Mouse (Mus musculus) lung, postnatal 0 days (tissue): ENCODE measurements around the gene Tmem168. TPM values are rescaled to one million over a fixed set of nuclear protein-coding genes. Genes with fewer than 3 reads are reported as not detected.

ENCODE experiments used
- ATAC-seq: fragments of 200-750 bp; cut with Nextera tagmentation; 2 replicates; pipeline ENCODE4 v1.8.0; 2017; ENCODE audit warnings: moderate library complexity
- DNase-seq: peaks from one replicate; pipeline ENCODE4 v3.0.0-alpha.2; 2016; ENCODE audit warnings: low spot score
- H3K27ac ChIP-seq: fragments of 300-500 bp; sonication (generic); 2 replicates; pipeline ENCODE4 v1.5.1; 2014; ENCODE audit warnings: antibody characterized with exemption, mild to moderate bottlenecking, low read length, mixed read lengths
- H3K27me3 ChIP-seq: fragments of 300-500 bp; sonication (generic); replicated peaks from 2 replicates; pipeline ENCODE4 v1.6.1; 2014; ENCODE audit warnings: low read length, mixed read lengths; ENCODE audit not compliant: insufficient read depth
- H3K36me3 ChIP-seq: fragments of 300-500 bp; sonication (generic); 2 replicates; pipeline ENCODE4 v1.6.1; 2014; ENCODE audit warnings: low read length, mixed read lengths; ENCODE audit not compliant: insufficient read depth
- H3K4me1 ChIP-seq: fragments of 300-500 bp; sonication (generic); 2 replicates; pipeline ENCODE4 v1.6.1; 2014; ENCODE audit warnings: antibody characterized with exemption, low read depth, low read length, mixed read lengths; ENCODE audit not compliant: insufficient read depth
- H3K4me2 ChIP-seq: fragments of 300-500 bp; sonication (generic); replicated peaks from 2 replicates; pipeline ENCODE4 v1.6.1; 2014; ENCODE audit warnings: low read depth, mild to moderate bottlenecking, low read length, moderate library complexity, mixed read lengths
- H3K4me3 ChIP-seq: fragments of 300-500 bp; sonication (generic); 2 replicates; pipeline ENCODE4 v1.5.1; 2014; ENCODE audit warnings: low read depth, low read length
- H3K9ac ChIP-seq: fragments of 300-500 bp; sonication (generic); replicated peaks from 2 replicates; pipeline ENCODE4 v1.6.1; 2014; ENCODE audit warnings: low read depth, mild to moderate bottlenecking
- H3K9me3 ChIP-seq: fragments of 300-500 bp; sonication (generic); 2 replicates; pipeline ENCODE4 v1.6.1; 2016; ENCODE audit warnings: low read length, mixed read lengths
- CTCF ChIP-seq: IDR thresholded peaks from 2 replicates; pipeline ENCODE4 v1.5.1; 2016; ENCODE audit warnings: antibody characterized with exemption, mild to moderate bottlenecking
- EP300 ChIP-seq: IDR thresholded peaks from 2 replicates; pipeline ENCODE4 v1.6.1; 2016; ENCODE audit warnings: antibody characterized with exemption, mild to moderate bottlenecking, control low read depth
- WGBS: fragments of 180-500 bp; shearing (Covaris S2); extraction: QIAGEN DNeasy Blood & Tissue Kit; methylation state at CpG from one replicate; pipeline ENCODE4 v1.1.7; 2014; 5-methylcytosine and 5-hydroxymethylcytosine counted together
- polyA plus RNA-seq: library from polyadenylated mRNA; unstranded; fragments of >200 nt; fragmentation: Nextera tagmentation; extraction: Ambion mirVana; gene quantifications from 2 replicates; pipeline ENCODE4 v1.2.1, GENCODE M21; 2015

The Tmem168 gene
- 29.4 and 36.7 TPM in 2 replicates for polyA plus RNA-seq

GRCm38 (mm10) chr6:13607621-13608493 lies at the start of gene Tmem168:
Tmem168 (minus strand) TSS chr6:13608100.
- H3K27ac ChIP-seq = peak within 1 kb of the TSS; percentile 96
- 4% methylated on average over 71 of the region's 71 CpGs for WGBS
- H3K9me3 ChIP-seq = no peaks in the 10 kb centered on the region
- no peaks in the 10 kb centered on the region for H3K36me3 ChIP-seq
- peak within 1 kb of the TSS; percentile 95 for H3K9ac ChIP-seq
- peak; percentile 92 for DNase-seq
- peak within 1 kb of the TSS; percentile 68 for H3K4me2 ChIP-seq
- ATAC-seq = peak; percentile 96
- H3K4me1 ChIP-seq = peaks cover 4% of the 10 kb centered on the region; the same call in 1 of the 2 replicates
- H3K27me3 ChIP-seq = no peaks in the 10 kb centered on the region
- peak within 1 kb of the TSS; percentile 92 for H3K4me3 ChIP-seq
- TF ChIP-seq CTCF (peak; percentile 26; the same call in 1 of the 2 replicates), EP300 (no peak)

DNA sequence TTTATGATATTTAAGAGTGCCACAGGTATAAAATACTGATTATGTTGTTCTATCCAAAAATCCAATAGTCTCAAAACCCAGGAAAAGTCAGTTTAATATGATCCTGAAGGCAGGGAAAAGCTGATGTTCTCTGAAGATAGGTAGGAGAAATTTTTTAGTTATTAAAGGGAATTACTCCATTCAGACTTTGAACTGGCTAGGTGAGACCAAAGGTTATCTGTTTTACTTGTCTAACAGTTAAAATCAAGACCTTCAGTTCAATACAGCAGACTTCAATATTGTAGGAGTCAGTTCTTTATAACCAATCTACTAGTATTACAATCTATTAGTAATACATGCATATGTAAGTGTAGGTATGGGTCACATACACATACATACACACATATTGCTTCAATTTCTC lies 46.2 kb upstream of the Tmem168 start:
- no peak for TF ChIP-seq CTCF
- no peak for TF ChIP-seq EP300
- Histone ChIP-seq H3K4me3 (no peak overlapping the region), H3K36me3 (no peaks in the 10 kb centered on the region), H3K27ac (no peak overlapping the region), H3K9ac (no peak overlapping the region), H3K4me2 (no peak overlapping the region), H3K9me3 (no peaks in the 10 kb centered on the region), H3K4me1 (no peaks in the 10 kb centered on the region), H3K27me3 (no peaks in the 10 kb centered on the region)
- DNase-seq (no peak), ATAC-seq (no peak)

DNA sequence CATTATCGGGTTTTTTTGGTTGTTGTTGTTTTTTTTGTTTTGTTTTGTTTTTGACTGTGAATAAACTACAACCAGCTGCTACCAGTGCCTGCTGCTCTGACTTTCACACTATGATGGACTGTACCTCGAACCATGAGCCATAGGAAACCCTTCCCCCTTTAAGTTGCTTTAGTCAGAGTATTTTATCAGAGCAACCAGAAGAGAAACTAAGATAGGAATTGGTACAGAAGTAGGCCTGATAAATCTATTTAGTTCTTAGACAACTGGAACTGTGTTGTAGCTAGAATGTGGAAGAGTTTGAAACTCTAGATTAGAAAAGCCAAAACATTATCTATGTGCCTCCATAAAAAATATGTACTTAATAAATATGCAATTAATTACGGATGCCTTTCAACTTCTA lies 44.4 kb upstream of the Tmem168 start:
- ATAC-seq (no peak), DNase-seq (no peak)
- 97% methylated on average over 3 of the region's 3 CpGs for whole genome bisulfite sequencing
- Histone ChIP-seq H3K4me2 (no peak overlapping the region), H3K36me3 (no peaks in the 10 kb centered on the region), H3K4me3 (no peak overlapping the region), H3K9ac (no peak overlapping the region), H3K27ac (no peak overlapping the region), H3K27me3 (no peaks in the 10 kb centered on the region), H3K4me1 (no peaks in the 10 kb centered on the region), H3K9me3 (no peaks in the 10 kb centered on the region)
- TF ChIP-seq EP300 = no peak
- TF ChIP-seq CTCF = no peak

DNA sequence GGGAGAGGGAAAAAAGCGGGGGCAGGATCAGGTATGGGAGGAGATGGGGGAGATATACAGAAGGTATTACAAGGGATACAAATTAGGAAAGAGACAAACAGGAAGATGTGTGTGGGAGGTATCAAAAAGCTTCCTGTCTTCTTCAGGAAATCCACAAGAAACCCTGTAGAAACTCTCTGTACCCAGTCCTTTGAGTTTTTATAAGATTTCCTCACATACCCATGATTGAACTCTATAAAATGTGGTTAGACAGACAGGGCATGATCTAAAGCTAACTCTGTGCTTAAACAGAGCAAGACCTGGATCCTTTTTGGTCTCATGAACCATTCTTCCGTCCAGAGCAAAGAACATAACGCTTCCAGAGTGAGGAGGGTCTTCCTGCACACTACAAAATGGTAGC lies 43.0 kb upstream of the Tmem168 start:
- H3K4me2 ChIP-seq = no peak overlapping the region
- H3K27me3 ChIP-seq = no peaks in the 10 kb centered on the region
- H3K4me1 ChIP-seq = no peaks in the 10 kb centered on the region
- WGBS = 96% methylated on average over 3 of the region's 3 CpGs
- H3K9me3 ChIP-seq = no peaks in the 10 kb centered on the region
- ATAC-seq (no peak), DNase-seq (no peak)
- TF ChIP-seq EP300 (no peak), CTCF (no peak)
- H3K9ac ChIP-seq = no peak overlapping the region
- no peak overlapping the region for H3K4me3 ChIP-seq
- no peak overlapping the region for H3K27ac ChIP-seq
- H3K36me3 ChIP-seq = no peaks in the 10 kb centered on the region

DNA sequence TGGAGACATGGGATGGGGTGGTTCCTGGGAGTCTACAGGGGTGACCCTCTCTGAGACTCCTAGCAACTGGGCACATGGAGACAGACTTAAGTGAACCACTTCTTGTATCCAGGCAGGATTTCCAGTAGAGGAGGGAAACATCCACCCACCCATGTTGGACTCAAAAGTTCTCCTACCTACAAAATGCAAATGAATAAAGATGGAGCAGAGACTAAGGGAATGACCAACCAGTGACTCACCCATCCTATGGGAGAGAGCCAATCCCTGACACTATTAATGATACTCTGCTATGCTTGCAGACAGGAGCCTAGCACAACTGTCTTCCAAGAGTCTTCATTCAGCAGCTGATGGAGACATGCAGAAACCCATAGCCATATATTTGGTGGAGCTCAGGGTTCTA lies 40.4 kb upstream of the Tmem168 start:
- Histone ChIP-seq H3K4me3 (no peak overlapping the region), H3K36me3 (no peaks in the 10 kb centered on the region), H3K4me2 (no peak overlapping the region), H3K27me3 (no peaks in the 10 kb centered on the region), H3K27ac (no peak overlapping the region), H3K4me1 (no peaks in the 10 kb centered on the region), H3K9me3 (no peaks in the 10 kb centered on the region), H3K9ac (no peak overlapping the region)
- DNase-seq (no peak), ATAC-seq (no peak)
- TF ChIP-seq EP300 (no peak), CTCF (no peak)

DNA sequence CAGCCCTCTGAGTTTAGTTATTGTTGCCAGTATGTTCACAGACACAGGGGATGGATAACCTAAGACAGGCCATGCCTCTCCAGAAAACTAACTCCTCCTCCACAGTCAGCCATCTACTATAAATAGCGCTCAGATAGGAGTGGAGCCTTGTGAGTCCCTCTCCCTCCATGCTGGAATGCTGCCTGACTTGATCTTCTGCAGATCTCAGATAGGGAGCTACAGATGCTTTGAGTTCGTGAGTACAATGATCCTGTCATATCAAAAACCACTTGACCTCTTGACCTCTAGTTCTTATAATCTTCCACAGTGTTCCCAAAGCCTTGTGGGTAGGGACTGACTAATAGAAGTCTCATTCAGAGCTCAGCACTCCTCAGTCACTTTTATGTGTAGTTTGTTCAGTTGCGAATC lies 28.7 kb upstream of the Tmem168 start:
- H3K27ac ChIP-seq = no peak overlapping the region
- WGBS = 48% methylated on average over 3 of the region's 3 CpGs
- no peaks in the 10 kb centered on the region for H3K4me1 ChIP-seq
- H3K4me2 ChIP-seq = no peak overlapping the region
- H3K27me3 ChIP-seq = no peaks in the 10 kb centered on the region
- H3K9ac ChIP-seq = no peak overlapping the region
- no peak for TF ChIP-seq EP300
- TF ChIP-seq CTCF = no peak
- peak; percentile 12; the same call in 1 of the 2 replicates for ATAC-seq
- H3K36me3 ChIP-seq = no peaks in the 10 kb centered on the region
- H3K4me3 ChIP-seq = no peak overlapping the region
- no peaks in the 10 kb centered on the region for H3K9me3 ChIP-seq
- peak; percentile 22 for DNase-seq
